Mouse (Mus musculus) gastrocnemius, postnatal 14 days (tissue): ENCODE data around the gene Opcml. TPM values are rescaled to one million over a fixed set of nuclear protein-coding genes. Genes with fewer than 3 reads are reported as not detected.

ENCODE experiments used
- DNase-seq: peaks from one replicate; pipeline ENCODE4 v3.0.0; 2021; ENCODE audit warnings: mixed read lengths
- intact Hi-C: fragments of 180-260 bp; cut with DNase I; formaldehyde crosslinking; loops from one replicate; pipeline ENCODE4 v1.15.1; 2025; ENCODE audit warnings: low total_unique reads
- total RNA-seq, 2 experiments: library from RNA; stranded (reverse); gene quantifications; 2 replicates each; pipeline ENCODE4 v1.2.3; 2021

Opcml gene
- total RNA-seq, 2 experiments from 2014 or later, result 2.9 to 3.2 TPM

GRCm38 (mm10) chr9:27822681-27823080, 32.1 kb downstream of the Opcml start:
- DNase-seq, result no peak
- intact Hi-C loops, result no loop called here

DNA sequence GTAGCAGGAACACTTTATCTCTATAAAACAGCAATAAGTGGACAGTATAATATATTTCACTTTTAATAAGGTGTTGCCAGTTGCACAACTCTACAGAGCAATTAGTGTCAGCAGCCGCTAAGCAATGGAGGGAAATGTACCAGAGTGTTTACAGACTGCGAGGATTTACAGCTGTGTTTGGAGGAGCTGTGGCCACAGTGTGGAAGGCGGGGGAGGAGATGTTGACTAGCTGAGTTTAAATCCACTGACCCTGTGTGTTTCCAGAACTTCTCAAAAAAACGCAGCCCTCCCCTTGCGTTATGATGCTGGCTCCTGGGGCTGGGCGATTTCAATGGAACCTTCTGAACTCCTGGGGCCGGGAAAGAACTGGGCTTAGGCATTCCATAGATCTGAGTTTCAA, 33.8 kb downstream of the Opcml start:
- intact Hi-C loops, result no loop called here
- DNase-seq, result no peak

DNA sequence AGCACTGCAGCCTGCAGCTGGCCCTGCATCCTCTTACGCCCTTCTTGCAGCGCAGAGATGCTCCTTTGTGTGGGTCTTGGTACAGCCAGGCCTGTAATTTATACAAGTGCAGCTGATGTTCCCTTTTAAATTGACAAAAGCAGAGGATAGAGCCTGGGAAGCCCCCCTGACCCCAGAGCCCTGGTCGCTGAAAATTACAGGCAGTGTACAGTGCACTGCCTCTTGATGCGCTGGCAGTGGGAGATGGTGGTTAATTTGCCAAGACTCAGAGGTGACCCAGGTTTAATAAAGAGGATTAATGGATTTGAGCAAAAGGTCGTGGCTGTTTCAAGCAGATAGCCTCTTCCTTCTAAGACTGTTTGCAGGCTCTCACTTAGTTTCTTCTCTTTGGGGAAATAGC, 39.9 kb downstream of the Opcml start:
- no peak for DNase-seq
- intact Hi-C loops, result no loop called here

GRCm38 (mm10) chr9:27842806-27843205, 52.2 kb downstream of the Opcml start:
- intact Hi-C loops, result no loop called here
- DNase-seq, result no peak

DNA sequence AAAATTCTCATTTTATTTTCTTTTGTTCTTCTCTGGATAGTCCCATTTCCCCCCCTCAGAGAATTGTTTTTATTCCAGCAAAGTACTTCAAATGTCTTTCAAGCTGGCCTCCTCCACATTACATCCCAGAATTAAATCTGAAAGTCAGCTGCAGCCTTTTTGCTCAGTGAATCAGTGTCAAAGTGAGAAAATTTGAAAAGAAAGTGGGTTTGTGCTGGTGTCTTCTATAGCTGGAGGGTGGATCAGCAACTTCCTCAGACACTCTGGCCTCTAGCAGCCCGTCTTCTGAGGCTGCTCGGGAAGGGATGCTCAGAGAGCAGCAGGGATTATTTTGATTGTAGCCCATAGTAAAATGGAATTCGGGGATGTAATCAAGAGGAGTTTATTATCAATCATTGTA, 81.0 kb downstream of the Opcml start:
- intact Hi-C loops, result no loop called here
- DNase-seq, result no peak

DNA sequence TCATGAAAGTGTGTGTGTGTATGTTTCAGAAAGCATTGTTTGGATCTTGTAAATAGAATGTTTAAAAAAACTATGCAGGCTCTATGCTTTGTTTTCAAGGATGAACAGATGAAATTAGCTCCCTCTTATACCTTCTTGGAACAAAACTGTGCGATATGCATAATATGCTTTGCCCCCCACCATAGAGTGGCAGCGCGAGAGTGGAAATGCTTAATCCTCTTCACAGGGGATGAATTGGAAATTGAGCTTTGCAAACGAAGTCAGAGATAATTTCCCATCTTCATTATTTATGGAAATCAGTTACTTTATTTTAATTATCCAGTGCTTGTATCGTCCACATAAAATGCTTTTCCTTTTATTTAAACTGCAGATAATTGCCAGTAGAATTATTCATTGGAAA, 99.1 kb downstream of the Opcml start:
- DNase-seq, result no peak
- intact Hi-C loops, result no loop called here

DNA sequence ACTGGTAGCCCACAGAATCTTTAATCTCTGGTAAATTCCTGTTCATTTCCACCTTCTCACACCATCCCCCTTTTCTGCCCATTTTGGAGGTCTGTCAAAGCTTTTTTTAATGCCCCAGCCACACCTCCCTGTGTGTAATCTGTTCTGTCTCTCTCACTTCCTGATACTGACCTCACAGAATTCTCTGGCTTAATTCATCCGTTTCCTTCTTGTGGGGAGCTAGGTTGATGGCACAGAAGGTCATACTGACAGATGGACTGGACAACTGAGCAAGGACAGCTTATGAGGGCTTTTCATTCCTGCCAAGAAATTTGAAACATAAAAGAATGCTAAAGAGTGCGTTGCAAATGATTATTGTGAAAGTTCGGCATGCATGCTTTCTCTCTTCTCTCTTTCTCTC, 126.7 kb downstream of the Opcml start:
- DNase-seq, result no peak
- intact Hi-C loops, result no loop called here

- no peak for DNase-seq
- intact Hi-C loops, result no loop called here
Observed at GRCm38 (mm10) chr9:27923495-27923894, 132.9 kb downstream of the Opcml start.

DNA sequence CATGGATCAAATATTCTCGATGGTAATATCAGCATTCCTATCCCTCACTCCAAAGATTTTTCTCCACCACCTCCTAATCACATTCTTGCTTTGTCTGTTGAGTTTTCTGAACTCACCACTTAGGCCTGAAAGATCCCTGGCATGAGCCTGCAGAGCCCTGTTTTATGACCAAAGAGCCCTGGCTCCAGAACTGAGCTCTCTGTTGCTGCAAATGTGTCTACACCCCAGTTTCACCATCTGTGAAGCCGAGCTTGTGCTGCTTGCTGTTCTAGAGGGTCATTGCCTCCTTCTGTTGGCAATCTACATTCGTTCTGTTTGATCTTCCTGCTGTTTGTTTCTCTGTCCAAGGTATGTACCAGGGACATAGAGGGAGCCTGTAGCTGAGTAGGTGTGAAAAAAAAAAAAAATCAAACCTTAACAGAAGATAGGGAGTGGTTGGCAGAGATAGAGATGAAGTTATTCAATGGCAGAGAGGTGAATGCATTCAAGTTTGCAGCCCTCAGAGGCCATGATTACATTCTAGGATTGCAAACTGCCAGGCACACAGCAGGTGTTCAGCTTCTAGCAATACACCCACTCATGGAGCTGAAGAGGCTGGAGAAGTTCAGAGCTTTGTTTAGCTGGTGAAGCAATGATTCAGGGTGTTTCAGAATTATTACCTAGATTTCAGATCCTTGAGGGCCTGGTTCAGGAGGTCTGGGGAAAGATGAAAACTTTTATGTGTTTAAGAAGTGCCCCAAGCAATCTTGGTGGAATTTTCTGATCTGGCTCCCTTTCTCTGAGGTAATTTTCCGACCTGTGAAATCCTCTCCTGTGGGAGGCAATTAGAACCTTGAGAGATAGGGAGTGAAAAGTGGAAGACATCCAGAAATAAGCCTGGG, 133.6 kb downstream of the Opcml start:
- DNase-seq, result no peak
- intact Hi-C loops, result no loop called here

DNA sequence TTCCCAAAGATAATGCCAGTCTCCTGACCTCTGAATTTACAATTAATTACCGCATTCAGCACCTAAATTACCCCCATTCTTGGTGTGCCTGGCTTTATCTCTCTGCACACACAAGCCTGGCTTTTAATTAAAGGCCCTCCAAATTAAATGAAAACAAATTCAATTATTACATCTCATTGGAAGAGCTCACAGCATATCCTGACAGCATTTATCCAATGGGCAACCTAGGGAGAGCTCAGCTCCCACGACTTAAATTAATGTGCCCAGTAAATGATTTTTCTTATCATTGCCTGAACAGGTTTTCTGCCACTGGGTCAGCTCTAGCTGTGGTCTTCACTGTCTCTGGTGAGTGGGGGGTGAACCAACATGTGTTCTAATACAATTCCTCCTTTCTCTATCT, 135.1 kb downstream of the Opcml start:
- no peak for DNase-seq
- intact Hi-C loops, result no loop called here

GRCm38 (mm10) chr9:27937253-27937652, 146.7 kb downstream of the Opcml start:
- no peak for DNase-seq

GRCm38 (mm10) chr9:27937660-27938059, 147.1 kb downstream of the Opcml start:
- no peak for DNase-seq
- intact Hi-C loops, result no loop called here

More at GRCm38 (mm10) chr9:27937253-27937652, 146.7 kb downstream of the Opcml start:
- intact Hi-C loops, result no loop called here

DNA sequence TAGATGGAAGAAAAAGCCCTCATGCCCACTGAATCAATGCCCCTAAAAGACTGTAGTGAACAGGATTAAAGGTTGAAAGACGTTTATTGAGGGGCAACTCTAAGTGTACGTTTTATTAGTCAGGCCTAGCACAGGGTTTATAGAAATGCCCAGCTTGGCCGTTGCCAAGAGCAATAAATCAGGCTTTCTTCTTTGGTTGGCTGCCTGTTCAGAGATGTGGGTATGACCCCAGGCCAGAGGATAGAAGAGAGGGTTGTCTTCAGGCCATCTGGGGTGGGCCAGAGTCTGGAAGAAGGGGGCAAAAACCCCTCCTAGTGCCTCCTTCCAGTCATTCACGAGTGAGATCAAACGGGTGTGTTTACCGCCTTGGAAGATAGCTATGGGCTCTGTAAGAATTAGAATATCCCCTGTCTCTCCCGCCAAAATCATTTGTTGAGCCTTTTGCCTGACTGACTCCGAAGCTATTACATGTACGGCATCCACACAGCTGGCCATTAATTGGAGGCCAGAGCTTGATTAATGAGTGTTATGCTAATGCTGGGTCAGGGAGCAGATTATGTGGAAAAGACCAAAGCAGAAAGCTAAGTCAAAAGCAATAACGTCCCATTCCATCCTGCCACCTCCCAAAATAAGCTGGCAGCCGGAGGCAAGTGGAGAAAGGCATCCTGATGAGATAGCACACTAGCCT, 154.9 kb downstream of the Opcml start:
- intact Hi-C loops, result no loop called here
- no peak for DNase-seq

DNA sequence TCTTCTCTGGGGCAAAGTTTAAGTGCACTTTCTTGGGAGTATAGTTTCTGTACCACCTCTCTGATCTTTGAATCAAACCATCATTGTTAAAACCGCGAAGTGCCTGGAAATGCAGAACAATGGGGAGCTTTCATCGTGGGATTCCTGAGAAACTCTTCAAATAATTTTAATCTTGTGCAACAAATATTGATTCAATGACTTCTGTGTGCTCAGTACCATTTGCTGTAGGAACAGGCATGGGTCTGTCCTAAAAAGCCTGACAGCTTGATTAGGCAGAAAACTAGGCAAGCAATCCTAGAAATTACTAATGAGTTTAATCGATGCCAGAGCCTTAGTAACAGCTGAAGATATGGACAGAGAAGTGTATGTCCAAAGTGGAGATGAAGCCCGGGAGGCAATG, 160.5 kb downstream of the Opcml start:
- intact Hi-C loops, result no loop called here
- no peak for DNase-seq

- intact Hi-C loops, result no loop called here
- no peak for DNase-seq
Observed at GRCm38 (mm10) chr9:27961682-27962081, 171.1 kb downstream of the Opcml start.

- no peak for DNase-seq
- intact Hi-C loops, result no loop called here
Observed at GRCm38 (mm10) chr9:27963385-27963784, 172.8 kb downstream of the Opcml start.

- intact Hi-C loops, result no loop called here
- DNase-seq, result no peak
Observed at GRCm38 (mm10) chr9:27964902-27965550, 174.5 kb downstream of the Opcml start.

- intact Hi-C loops, result no loop called here
- DNase-seq, result no peak
Observed at GRCm38 (mm10) chr9:27968266-27968665, 177.7 kb downstream of the Opcml start.

- DNase-seq, result no peak
- intact Hi-C loops, result no loop called here
Observed at GRCm38 (mm10) chr9:27972293-27972692, 181.7 kb downstream of the Opcml start.

- DNase-seq, result no peak
- intact Hi-C loops, result no loop called here
Observed at GRCm38 (mm10) chr9:27982576-27982975, 192.0 kb downstream of the Opcml start.
